Mouse (Mus musculus): ENCODE data around the gene Odf3b. TPM values are rescaled to one million over a fixed set of nuclear protein-coding genes. Genes with fewer than 3 reads are reported as not detected.

Gene Odf3b
- polyA plus RNA-seq, 1 experiment from 2014 or later, result 9.6 TPM

- Histone ChIP-seq H3K27ac (ENCODE audit: low read length) (no peak overlapping the region), H3K27me3 (ENCODE audit: control insufficient read depth, insufficient read depth, low read depth, low read length) (peaks cover 15% of the 10 kb centered on the region), H3K4me3 (ENCODE audit: low read length) (peak overlapping the region; percentile 81), H3K4me1 (replicated peaks; ENCODE audit: control insufficient read depth, insufficient read depth, low read length) (peaks cover 15% of the 10 kb centered on the region), H3K36me3 (ENCODE audit: control insufficient read depth, insufficient read depth, low read length) (peaks cover 42% of the 10 kb centered on the region), H3K9ac (ENCODE audit: low read length) (peak overlapping the region; percentile 91), H3K4me2 (ENCODE audit: low read depth, low read length) (no peak overlapping the region), H3K9me3 (ENCODE audit: control insufficient read depth, low read length) (no peaks in the 10 kb centered on the region)
- ATAC-seq (ENCODE audit: low read depth), result no peak
- WGBS, result 79% methylated on average over 7 of the region's 7 CpGs
Observed at GRCm38 (mm10) chr15:89372536-89372935, 6.5 kb downstream of the Odf3b start.

- Histone ChIP-seq H3K36me3 (ENCODE audit: control insufficient read depth, insufficient read depth, low read length) (peaks cover 46% of the 10 kb centered on the region), H3K4me1 (replicated peaks; ENCODE audit: control insufficient read depth, insufficient read depth, low read length) (peaks cover 13% of the 10 kb centered on the region), H3K27ac (ENCODE audit: low read length) (no peak overlapping the region), H3K9me3 (ENCODE audit: control insufficient read depth, low read length) (no peaks in the 10 kb centered on the region), H3K27me3 (ENCODE audit: control insufficient read depth, insufficient read depth, low read depth, low read length) (peaks cover 11% of the 10 kb centered on the region), H3K4me2 (ENCODE audit: low read depth, low read length) (no peak overlapping the region), H3K4me3 (ENCODE audit: low read length) (no peak overlapping the region), H3K9ac (ENCODE audit: low read length) (no peak overlapping the region)
- ATAC-seq (ENCODE audit: low read depth), result no peak
- WGBS, result 90% methylated on average over 13 of the region's 13 CpGs
Observed at GRCm38 (mm10) chr15:89372068-89372467, 7.0 kb downstream of the Odf3b start.

- 91% methylated on average over 4 of the region's 4 CpGs for WGBS
- H3K9me3 ChIP-seq (ENCODE audit: control insufficient read depth, low read length), result no peaks in the 10 kb centered on the region
- no peak overlapping the region for H3K27ac ChIP-seq (ENCODE audit: low read length)
- no peak overlapping the region for H3K9ac ChIP-seq (ENCODE audit: low read length)
- H3K27me3 ChIP-seq (ENCODE audit: control insufficient read depth, insufficient read depth, low read depth, low read length), result no peaks in the 10 kb centered on the region
- H3K4me1 ChIP-seq (replicated peaks; ENCODE audit: control insufficient read depth, insufficient read depth, low read length), result no peaks in the 10 kb centered on the region
- H3K36me3 ChIP-seq (ENCODE audit: control insufficient read depth, insufficient read depth, low read length), result peaks cover 82% of the 10 kb centered on the region
- no peak overlapping the region for H3K4me3 ChIP-seq (ENCODE audit: low read length)
- ATAC-seq (ENCODE audit: low read depth), result no peak
- H3K4me2 ChIP-seq (ENCODE audit: low read depth, low read length), result no peak overlapping the region
Observed at GRCm38 (mm10) chr15:89365141-89365551, 13.9 kb downstream of the Odf3b start.

DNA sequence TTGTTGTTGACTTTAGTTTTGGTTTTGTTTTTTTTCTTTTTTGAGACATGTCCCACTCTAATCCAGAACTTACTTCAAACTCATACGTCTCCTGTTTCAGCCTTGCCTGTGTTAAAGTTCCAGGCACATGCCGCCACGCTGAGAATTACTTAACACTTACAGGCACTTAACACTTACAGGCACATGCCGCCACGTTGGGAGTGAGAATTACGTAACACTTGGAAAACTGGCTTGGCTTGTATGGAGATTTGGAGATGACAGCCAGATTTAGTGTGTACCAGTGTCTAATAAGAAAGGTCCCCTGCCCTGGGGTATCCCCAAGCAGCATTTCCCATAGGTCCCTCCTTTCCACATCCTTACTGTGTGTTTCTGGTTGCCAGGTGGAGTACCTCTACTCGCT is 16.0 kb downstream of the Odf3b start:
- ATAC-seq (ENCODE audit: low read depth), result peak; percentile 68
- Histone ChIP-seq H3K9me3 (ENCODE audit: control insufficient read depth, low read length) (no peaks in the 10 kb centered on the region), H3K36me3 (ENCODE audit: control insufficient read depth, insufficient read depth, low read length) (peaks cover 67% of the 10 kb centered on the region), H3K4me2 (ENCODE audit: low read depth, low read length) (no peak overlapping the region), H3K27me3 (ENCODE audit: control insufficient read depth, insufficient read depth, low read depth, low read length) (no peaks in the 10 kb centered on the region), H3K27ac (ENCODE audit: low read length) (no peak overlapping the region), H3K9ac (ENCODE audit: low read length) (no peak overlapping the region), H3K4me3 (ENCODE audit: low read length) (no peak overlapping the region), H3K4me1 (replicated peaks; ENCODE audit: control insufficient read depth, insufficient read depth, low read length) (no peaks in the 10 kb centered on the region)
- WGBS, result 70% methylated on average over 7 of the region's 7 CpGs

- Histone ChIP-seq H3K9ac (ENCODE audit: low read length) (no peak overlapping the region), H3K36me3 (ENCODE audit: control insufficient read depth, insufficient read depth, low read length) (peaks cover 28% of the 10 kb centered on the region), H3K4me3 (ENCODE audit: low read length) (no peak overlapping the region), H3K4me1 (replicated peaks; ENCODE audit: control insufficient read depth, insufficient read depth, low read length) (peaks cover 15% of the 10 kb centered on the region), H3K9me3 (ENCODE audit: control insufficient read depth, low read length) (no peaks in the 10 kb centered on the region), H3K4me2 (ENCODE audit: low read depth, low read length) (no peak overlapping the region), H3K27me3 (ENCODE audit: control insufficient read depth, insufficient read depth, low read depth, low read length) (no peaks in the 10 kb centered on the region), H3K27ac (ENCODE audit: low read length) (no peak overlapping the region)
- WGBS, result 62% methylated on average over 3 of the region's 3 CpGs
- ATAC-seq (ENCODE audit: low read depth), result no peak
Observed at GRCm38 (mm10) chr15:89358784-89359183, 20.3 kb downstream of the Odf3b start.

- WGBS, result under 1% methylated on average over 15 of the region's 15 CpGs
- Histone ChIP-seq H3K36me3 (ENCODE audit: control insufficient read depth, insufficient read depth, low read length) (peaks cover 32% of the 10 kb centered on the region), H3K9ac (ENCODE audit: low read length) (peak overlapping the region; percentile 88), H3K4me2 (ENCODE audit: low read depth, low read length) (peak overlapping the region; percentile 71), H3K9me3 (ENCODE audit: control insufficient read depth, low read length) (no peaks in the 10 kb centered on the region), H3K27ac (ENCODE audit: low read length) (peak overlapping the region; percentile 93), H3K4me1 (replicated peaks; ENCODE audit: control insufficient read depth, insufficient read depth, low read length) (peaks cover 15% of the 10 kb centered on the region), H3K27me3 (ENCODE audit: control insufficient read depth, insufficient read depth, low read depth, low read length) (no peaks in the 10 kb centered on the region), H3K4me3 (ENCODE audit: low read length) (peak overlapping the region; percentile 74)
- peak; percentile 87 for ATAC-seq (ENCODE audit: low read depth)
Observed at GRCm38 (mm10) chr15:89356372-89356771, 22.7 kb downstream of the Odf3b start.

GRCm38 (mm10) chr15:89355241-89356187 is 23.6 kb downstream of the Odf3b start, which contains the start of the genes Lmf2 and Ncaph2:
Gene Lmf2 (minus strand): TSS chr15:89355659.
Gene Ncaph2 (plus strand): TSS chr15:89355719.
- under 1% methylated on average over 59 of the region's 64 CpGs for WGBS
- peak; percentile 93 for ATAC-seq (ENCODE audit: low read depth)

DNA sequence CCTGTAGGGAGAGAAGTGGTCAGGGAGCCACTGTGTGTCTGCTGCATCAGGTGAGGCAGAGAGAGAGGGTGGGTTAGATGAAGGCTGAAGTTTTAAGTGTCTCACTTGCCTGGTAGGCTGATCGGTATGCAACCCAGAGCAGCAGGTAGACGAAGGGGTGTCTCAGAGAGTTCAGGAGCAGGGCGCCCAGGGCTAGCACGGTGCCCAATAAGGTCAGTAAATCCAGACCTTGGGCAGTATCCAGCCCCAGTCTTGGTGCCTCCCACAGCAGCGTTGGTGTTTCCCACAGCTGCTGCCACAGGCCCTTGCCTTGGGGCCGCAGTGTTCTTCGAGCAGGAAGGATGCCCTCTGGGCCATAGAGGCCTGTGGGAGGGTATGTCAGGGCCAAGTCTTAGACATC is 24.6 kb downstream of the Odf3b start:
- ATAC-seq (ENCODE audit: low read depth), result no peak
- H3K9ac ChIP-seq (ENCODE audit: low read length), result peak overlapping the region; percentile 88
- WGBS, result 71% methylated on average over 7 of the region's 7 CpGs
- peak overlapping the region; percentile 74 for H3K4me3 ChIP-seq (ENCODE audit: low read length)
- H3K36me3 ChIP-seq (ENCODE audit: control insufficient read depth, insufficient read depth, low read length), result peaks cover 35% of the 10 kb centered on the region
- no peaks in the 10 kb centered on the region for H3K9me3 ChIP-seq (ENCODE audit: control insufficient read depth, low read length)
- peaks cover 15% of the 10 kb centered on the region for H3K4me1 ChIP-seq (replicated peaks; ENCODE audit: control insufficient read depth, insufficient read depth, low read length)
- H3K4me2 ChIP-seq (ENCODE audit: low read depth, low read length), result peak overlapping the region; percentile 76
- no peak overlapping the region for H3K27ac ChIP-seq (ENCODE audit: low read length)
- no peaks in the 10 kb centered on the region for H3K27me3 ChIP-seq (ENCODE audit: control insufficient read depth, insufficient read depth, low read depth, low read length)

More at GRCm38 (mm10) chr15:89355241-89356187, 23.6 kb downstream of the Odf3b start, which contains the start of the genes Lmf2 and Ncaph2:
- no peaks in the 10 kb centered on the region for H3K27me3 ChIP-seq (ENCODE audit: control insufficient read depth, insufficient read depth, low read depth, low read length)
- H3K4me1 ChIP-seq (replicated peaks; ENCODE audit: control insufficient read depth, insufficient read depth, low read length), result peaks cover 15% of the 10 kb centered on the region
- no peaks in the 10 kb centered on the region for H3K9me3 ChIP-seq (ENCODE audit: control insufficient read depth, low read length)
- peak within 1 kb of the TSS; percentile 93 for H3K27ac ChIP-seq (ENCODE audit: low read length)
- H3K36me3 ChIP-seq (ENCODE audit: control insufficient read depth, insufficient read depth, low read length), result peaks cover 32% of the 10 kb centered on the region
- peak within 1 kb of the TSS; percentile 76 for H3K4me2 ChIP-seq (ENCODE audit: low read depth, low read length)
- peak within 1 kb of the TSS; percentile 88 for H3K9ac ChIP-seq (ENCODE audit: low read length)
- H3K4me3 ChIP-seq (ENCODE audit: low read length), result peak within 1 kb of the TSS; percentile 74

DNA sequence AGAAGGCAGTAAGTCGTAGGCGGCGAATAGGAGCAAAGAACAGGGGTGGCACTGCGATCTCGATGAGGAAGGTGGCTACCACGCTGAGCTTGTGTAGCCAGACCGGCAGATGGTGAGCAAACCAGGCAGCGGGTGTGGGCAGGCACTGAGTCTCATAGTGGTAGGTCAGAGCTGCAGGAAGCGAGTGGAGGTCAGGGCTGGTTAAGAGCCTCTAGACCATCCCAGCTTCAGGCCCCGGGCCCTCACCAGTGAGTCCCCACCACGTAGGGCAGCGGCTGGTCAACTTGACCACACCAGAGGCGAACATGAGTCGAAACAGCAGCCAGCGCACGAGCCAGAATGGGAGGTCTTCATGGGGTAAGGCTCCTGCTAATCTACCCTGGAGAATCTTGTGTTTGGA is 25.2 kb downstream of the Odf3b start:
- Histone ChIP-seq H3K9ac (ENCODE audit: low read length) (peak overlapping the region; percentile 88; the same call in 1 of the 2 replicates), H3K27ac (ENCODE audit: low read length) (no peak overlapping the region), H3K27me3 (ENCODE audit: control insufficient read depth, insufficient read depth, low read depth, low read length) (no peaks in the 10 kb centered on the region), H3K4me1 (replicated peaks; ENCODE audit: control insufficient read depth, insufficient read depth, low read length) (peaks cover 15% of the 10 kb centered on the region), H3K36me3 (ENCODE audit: control insufficient read depth, insufficient read depth, low read length) (peaks cover 35% of the 10 kb centered on the region), H3K4me3 (ENCODE audit: low read length) (no peak overlapping the region), H3K4me2 (ENCODE audit: low read depth, low read length) (no peak overlapping the region), H3K9me3 (ENCODE audit: control insufficient read depth, low read length) (no peaks in the 10 kb centered on the region)
- 94% methylated on average over 16 of the region's 16 CpGs for WGBS
- ATAC-seq (ENCODE audit: low read depth), result no peak

Measured in lung, embryonic 16.5 days (tissue).